Mouse (Mus musculus): ENCODE measurements around the gene Cdc42bpb. TPM values are rescaled to one million over a fixed set of nuclear protein-coding genes. Genes with fewer than 3 reads are reported as not detected.

Cdc42bpb gene
- polyA plus RNA-seq, 1 experiment from 2014 or later: 32.5 TPM

GRCm38 (mm10) chr12:111274006-111274405 lies 103.5 kb downstream of the Cdc42bpb start:
- ATAC-seq (ENCODE audit: insufficient read depth, low FRiP score, low read depth): no peak
- Histone ChIP-seq H3K4me3 (replicated peaks) (peak overlapping the region; percentile 42), H3K27ac (no peak overlapping the region), H3K36me3 (no peaks in the 10 kb centered on the region), H3K9me3 (no peaks in the 10 kb centered on the region), H3K9ac (no peak overlapping the region), H3K4me1 (peaks cover 36% of the 10 kb centered on the region), H3K4me2 (peak overlapping the region; percentile 85), H3K27me3 (replicated peaks) (peaks cover 81% of the 10 kb centered on the region)
- WGBS: 4% methylated on average over 28 of the region's 28 CpGs

GRCm38 (mm10) chr12:111272420-111272819 lies 105.1 kb downstream of the Cdc42bpb start:
- peaks cover 81% of the 10 kb centered on the region for H3K27me3 ChIP-seq (replicated peaks)
- no peak overlapping the region for H3K9ac ChIP-seq
- no peak overlapping the region for H3K4me2 ChIP-seq
- ATAC-seq (ENCODE audit: insufficient read depth, low FRiP score, low read depth): no peak
- H3K4me1 ChIP-seq: peaks cover 36% of the 10 kb centered on the region
- no peak overlapping the region; the same call in 1 of the 2 replicates for H3K4me3 ChIP-seq (replicated peaks)
- H3K9me3 ChIP-seq: no peaks in the 10 kb centered on the region
- H3K27ac ChIP-seq: no peak overlapping the region
- WGBS: 21% methylated on average over 12 of the region's 12 CpGs
- no peaks in the 10 kb centered on the region for H3K36me3 ChIP-seq

GRCm38 (mm10) chr12:111271966-111272365 lies 105.6 kb downstream of the Cdc42bpb start:
- ATAC-seq (ENCODE audit: insufficient read depth, low FRiP score, low read depth): no peak
- Histone ChIP-seq H3K27ac (no peak overlapping the region), H3K36me3 (no peaks in the 10 kb centered on the region), H3K9me3 (no peaks in the 10 kb centered on the region), H3K27me3 (replicated peaks) (peaks cover 78% of the 10 kb centered on the region), H3K9ac (no peak overlapping the region), H3K4me3 (replicated peaks) (peak overlapping the region; percentile 17; the same call in 1 of the 2 replicates), H3K4me1 (peaks cover 36% of the 10 kb centered on the region), H3K4me2 (peak overlapping the region; percentile 38)
- WGBS: 17% methylated on average over 8 of the region's 8 CpGs

GRCm38 (mm10) chr12:111271406-111271805 lies 106.1 kb downstream of the Cdc42bpb start:
- WGBS: 7% methylated on average over 28 of the region's 28 CpGs
- H3K27ac ChIP-seq: no peak overlapping the region
- H3K27me3 ChIP-seq (replicated peaks): peaks cover 73% of the 10 kb centered on the region
- ATAC-seq (ENCODE audit: insufficient read depth, low FRiP score, low read depth): no peak
- peak overlapping the region; percentile 17 for H3K4me3 ChIP-seq (replicated peaks)
- H3K9me3 ChIP-seq: no peaks in the 10 kb centered on the region
- peaks cover 36% of the 10 kb centered on the region for H3K4me1 ChIP-seq
- H3K4me2 ChIP-seq: peak overlapping the region; percentile 38
- H3K36me3 ChIP-seq: no peaks in the 10 kb centered on the region
- H3K9ac ChIP-seq: no peak overlapping the region

GRCm38 (mm10) chr12:111270629-111271277 lies 106.8 kb downstream of the Cdc42bpb start, which contains the start of gene Amn:
Gene Amn, plus strand, starts transcription at chr12:111271095.
- H3K27me3 ChIP-seq (replicated peaks): peaks cover 66% of the 10 kb centered on the region
- ATAC-seq (ENCODE audit: insufficient read depth, low FRiP score, low read depth): 0 out of 2 replicates have a peak, but pooled peaks have one; percentile 9
- peaks cover 36% of the 10 kb centered on the region for H3K4me1 ChIP-seq
- H3K4me3 ChIP-seq (replicated peaks): peak within 1 kb of the TSS; percentile 17
- peak within 1 kb of the TSS; percentile 38 for H3K4me2 ChIP-seq
- no peaks in the 10 kb centered on the region for H3K9me3 ChIP-seq
- 29% methylated on average over 25 of the region's 25 CpGs for WGBS
- no peak within 1 kb of the TSS for H3K27ac ChIP-seq
- no peak within 1 kb of the TSS for H3K9ac ChIP-seq
- no peaks in the 10 kb centered on the region for H3K36me3 ChIP-seq

- Histone ChIP-seq H3K9me3 (no peaks in the 10 kb centered on the region), H3K4me2 (no peak overlapping the region), H3K36me3 (0 out of 2 replicates have a peak, but pooled peaks cover 2% of the 10 kb centered on the region), H3K27ac (no peak overlapping the region), H3K9ac (no peak overlapping the region), H3K4me3 (replicated peaks) (no peak overlapping the region), H3K4me1 (peaks cover 14% of the 10 kb centered on the region; the same call in 1 of the 2 replicates), H3K27me3 (replicated peaks) (peaks cover 37% of the 10 kb centered on the region)
- ATAC-seq (ENCODE audit: insufficient read depth, low FRiP score, low read depth): peak; percentile 34; the same call in 1 of the 2 replicates
- 58% methylated on average over 4 of the region's 4 CpGs for WGBS
Observed at GRCm38 (mm10) chr12:111267673-111268325, 109.7 kb downstream of the Cdc42bpb start.

GRCm38 (mm10) chr12:111266592-111266991 lies 110.9 kb downstream of the Cdc42bpb start:
- H3K27ac ChIP-seq: no peak overlapping the region
- peaks cover 10% of the 10 kb centered on the region; the same call in 1 of the 2 replicates for H3K4me1 ChIP-seq
- H3K4me3 ChIP-seq (replicated peaks): no peak overlapping the region
- peaks cover 26% of the 10 kb centered on the region for H3K27me3 ChIP-seq (replicated peaks)
- no peak for ATAC-seq (ENCODE audit: insufficient read depth, low FRiP score, low read depth)
- no peak overlapping the region for H3K9ac ChIP-seq
- WGBS: 83% methylated on average over 12 of the region's 12 CpGs
- no peak overlapping the region for H3K4me2 ChIP-seq
- 0 out of 2 replicates have a peak, but pooled peaks cover 3% of the 10 kb centered on the region for H3K36me3 ChIP-seq
- H3K9me3 ChIP-seq: no peaks in the 10 kb centered on the region

GRCm38 (mm10) chr12:111265212-111265611 lies 112.3 kb downstream of the Cdc42bpb start:
- no peak overlapping the region for H3K9ac ChIP-seq
- 70% methylated on average over 5 of the region's 5 CpGs for WGBS
- no peak for ATAC-seq (ENCODE audit: insufficient read depth, low FRiP score, low read depth)
- H3K4me2 ChIP-seq: no peak overlapping the region
- H3K27ac ChIP-seq: no peak overlapping the region
- H3K4me1 ChIP-seq: no peaks in the 10 kb centered on the region
- peaks cover 11% of the 10 kb centered on the region; the same call in 1 of the 2 replicates for H3K36me3 ChIP-seq
- peaks cover 12% of the 10 kb centered on the region for H3K27me3 ChIP-seq (replicated peaks)
- H3K9me3 ChIP-seq: no peaks in the 10 kb centered on the region
- no peak overlapping the region for H3K4me3 ChIP-seq (replicated peaks)

GRCm38 (mm10) chr12:111263650-111264049 lies 113.9 kb downstream of the Cdc42bpb start:
- Histone ChIP-seq H3K27me3 (replicated peaks) (no peaks in the 10 kb centered on the region), H3K27ac (no peak overlapping the region), H3K4me3 (replicated peaks) (no peak overlapping the region), H3K36me3 (peaks cover 11% of the 10 kb centered on the region; the same call in 1 of the 2 replicates), H3K9me3 (no peaks in the 10 kb centered on the region), H3K9ac (no peak overlapping the region), H3K4me1 (no peaks in the 10 kb centered on the region), H3K4me2 (no peak overlapping the region)
- 94% methylated on average over 16 of the region's 16 CpGs for WGBS
- no peak for ATAC-seq (ENCODE audit: insufficient read depth, low FRiP score, low read depth)

GRCm38 (mm10) chr12:111251227-111251626 lies 126.3 kb downstream of the Cdc42bpb start:
- Histone ChIP-seq H3K4me1 (no peaks in the 10 kb centered on the region), H3K4me3 (replicated peaks) (no peak overlapping the region), H3K9ac (no peak overlapping the region), H3K36me3 (no peaks in the 10 kb centered on the region), H3K4me2 (no peak overlapping the region), H3K27me3 (replicated peaks) (no peaks in the 10 kb centered on the region), H3K9me3 (no peaks in the 10 kb centered on the region), H3K27ac (no peak overlapping the region)
- no peak for ATAC-seq (ENCODE audit: insufficient read depth, low FRiP score, low read depth)
- WGBS: 62% methylated on average over 9 of the region's 9 CpGs

GRCm38 (mm10) chr12:111250116-111250515 lies 127.4 kb downstream of the Cdc42bpb start:
- Histone ChIP-seq H3K36me3 (no peaks in the 10 kb centered on the region), H3K4me2 (no peak overlapping the region), H3K4me3 (replicated peaks) (no peak overlapping the region), H3K4me1 (no peaks in the 10 kb centered on the region), H3K27me3 (replicated peaks) (no peaks in the 10 kb centered on the region), H3K27ac (no peak overlapping the region), H3K9ac (no peak overlapping the region), H3K9me3 (no peaks in the 10 kb centered on the region)
- 89% methylated on average over 8 of the region's 8 CpGs for WGBS
- no peak for ATAC-seq (ENCODE audit: insufficient read depth, low FRiP score, low read depth)

GRCm38 (mm10) chr12:111249095-111249494 lies 128.4 kb downstream of the Cdc42bpb start:
- H3K4me2 ChIP-seq: no peak overlapping the region
- H3K27ac ChIP-seq: no peak overlapping the region
- H3K4me1 ChIP-seq: no peaks in the 10 kb centered on the region
- H3K9me3 ChIP-seq: no peaks in the 10 kb centered on the region
- no peak for ATAC-seq (ENCODE audit: insufficient read depth, low FRiP score, low read depth)
- no peaks in the 10 kb centered on the region for H3K36me3 ChIP-seq
- no peak overlapping the region for H3K9ac ChIP-seq
- H3K27me3 ChIP-seq (replicated peaks): no peaks in the 10 kb centered on the region
- 62% methylated on average over 3 of the region's 3 CpGs for WGBS
- H3K4me3 ChIP-seq (replicated peaks): no peak overlapping the region
